Mouse (Mus musculus) thymus, postnatal 14 days (tissue): ENCODE data around the gene Arl6.

ENCODE experiments used
- DNase-seq: peaks from one replicate; pipeline ENCODE4 v3.0.0; 2021

Arl6 gene

GRCm38 (mm10) chr16:59586911-59587310 is 52.3 kb downstream of the Arl6 start:
- DNase-seq: no peak

- DNase-seq: no peak
Measured at GRCm38 (mm10) chr16:59586276-59586675, 52.9 kb downstream of the Arl6 start.

GRCm38 (mm10) chr16:59585706-59586244 is 53.4 kb downstream of the Arl6 start:
- no peak for DNase-seq

- no peak for DNase-seq
Measured at GRCm38 (mm10) chr16:59583515-59583914, 55.7 kb downstream of the Arl6 start.

GRCm38 (mm10) chr16:59579237-59579636 is 60.0 kb downstream of the Arl6 start:
- DNase-seq: no peak

GRCm38 (mm10) chr16:59573961-59574360 is 65.2 kb downstream of the Arl6 start:
- DNase-seq: no peak

- no peak for DNase-seq
Measured at GRCm38 (mm10) chr16:59572685-59573084, 66.5 kb downstream of the Arl6 start.

GRCm38 (mm10) chr16:59570807-59571206 is 68.4 kb downstream of the Arl6 start:
- no peak for DNase-seq

- no peak for DNase-seq
Measured at GRCm38 (mm10) chr16:59569837-59570236, 69.4 kb downstream of the Arl6 start.

- DNase-seq: no peak
Measured at GRCm38 (mm10) chr16:59567721-59568381, 71.3 kb downstream of the Arl6 start.

GRCm38 (mm10) chr16:59566437-59566836 is 72.8 kb downstream of the Arl6 start:
- DNase-seq: no peak

GRCm38 (mm10) chr16:59565631-59566030 is 73.6 kb downstream of the Arl6 start:
- no peak for DNase-seq

GRCm38 (mm10) chr16:59564025-59564424 is 75.2 kb downstream of the Arl6 start:
- no peak for DNase-seq
